Mouse (Mus musculus) heart, embryonic 11.5 days (tissue): ENCODE results near the gene Pianp. TPM values are rescaled to one million over a fixed set of nuclear protein-coding genes. Genes with fewer than 3 reads are reported as not detected.

ENCODE experiments used
- ATAC-seq: fragments of 200-750 bp; cut with Nextera tagmentation; replicated peaks from 2 replicates; pipeline ENCODE4 v1.8.0; 2017; ENCODE audit warnings: moderate library complexity; ENCODE audit not compliant: insufficient number of reproducible peaks, low FRiP score, low TSS enrichment
- H3K27ac ChIP-seq: fragments of 300-500 bp; sonication (generic); 2 replicates; pipeline ENCODE4 v1.5.1; 2014; ENCODE audit warnings: mild to moderate bottlenecking, low read depth, low read length
- H3K27me3 ChIP-seq: fragments of 300-500 bp; sonication (generic); 2 replicates; pipeline ENCODE4 v1.6.1; 2014; ENCODE audit warnings: mild to moderate bottlenecking, low read length, mixed read lengths; ENCODE audit not compliant: control insufficient read depth, insufficient read depth
- H3K36me3 ChIP-seq: fragments of 300-500 bp; sonication (generic); 2 replicates; pipeline ENCODE4 v1.6.1; 2014; ENCODE audit warnings: mild to moderate bottlenecking, low read length, moderate library complexity, mixed read lengths; ENCODE audit not compliant: control insufficient read depth, insufficient read depth
- H3K4me1 ChIP-seq: fragments of 300-500 bp; sonication (generic); 2 replicates; pipeline ENCODE4 v1.6.1; 2014; ENCODE audit warnings: low read length; ENCODE audit not compliant: control insufficient read depth, insufficient read depth
- H3K4me2 ChIP-seq: fragments of 300-500 bp; sonication (generic); 2 replicates; pipeline ENCODE4 v1.6.1; 2014; ENCODE audit warnings: mild to moderate bottlenecking, moderate library complexity
- H3K4me3 ChIP-seq: fragments of 300-500 bp; sonication (generic); 2 replicates; pipeline ENCODE4 v1.5.1; 2014; ENCODE audit warnings: low read depth, low read length
- H3K9ac ChIP-seq: fragments of 300-500 bp; sonication (generic); 2 replicates; pipeline ENCODE4 v1.6.1; 2014; ENCODE audit warnings: mild to moderate bottlenecking, low read depth, low read length, moderate library complexity
- H3K9me3 ChIP-seq: fragments of 300-500 bp; sonication (generic); replicated peaks from 2 replicates; pipeline ENCODE4 v1.6.1; 2016; ENCODE audit warnings: low read length; ENCODE audit not compliant: control insufficient read depth
- WGBS: fragments of 180-500 bp; shearing (Covaris S2); extraction: QIAGEN DNeasy Blood & Tissue Kit; methylation state at CpG from one replicate; pipeline ENCODE4 v1.1.7; 2014; ENCODE audit not compliant: insufficient replicate concordance; 5-methylcytosine and 5-hydroxymethylcytosine counted together
- polyA plus RNA-seq: library from polyadenylated mRNA; unstranded; fragments of >200 nt; fragmentation: Nextera tagmentation; extraction: Ambion mirVana; gene quantifications from 2 replicates; pipeline ENCODE4 v1.2.1, GENCODE M21; 2014

Pianp gene
- polyA plus RNA-seq, 1 experiment from 2014 or later, result not detected

DNA sequence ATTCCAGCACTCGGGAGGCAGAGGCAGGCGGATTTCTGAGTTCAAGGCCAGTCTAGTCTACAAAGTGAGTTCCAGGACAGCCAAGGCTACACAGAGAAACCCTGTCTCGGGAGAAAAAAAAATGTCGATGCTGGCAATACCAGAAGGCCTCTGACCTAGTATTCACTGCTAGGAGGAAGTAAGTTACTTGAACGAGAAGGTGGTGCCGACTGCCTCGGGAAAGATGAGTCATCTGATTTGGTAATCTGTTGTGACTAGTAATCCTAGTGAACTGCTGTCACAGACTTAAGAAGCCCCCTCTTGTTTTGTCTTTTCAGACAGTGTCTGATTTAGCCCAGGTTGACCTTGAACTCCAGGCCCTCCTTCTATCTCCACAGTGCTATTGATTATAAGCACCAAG is 44.6 kb downstream of the Pianp start:
- no peaks in the 10 kb centered on the region for H3K4me1 ChIP-seq
- no peak for ATAC-seq
- H3K9ac ChIP-seq, result no peak overlapping the region
- no peaks in the 10 kb centered on the region for H3K9me3 ChIP-seq
- H3K36me3 ChIP-seq, result peaks cover 10% of the 10 kb centered on the region; the same call in 1 of the 2 replicates
- H3K27me3 ChIP-seq, result no peaks in the 10 kb centered on the region
- H3K27ac ChIP-seq, result no peak overlapping the region
- 80% methylated on average over 7 of the region's 7 CpGs for WGBS
- H3K4me3 ChIP-seq, result no peak overlapping the region
- no peak overlapping the region for H3K4me2 ChIP-seq

DNA sequence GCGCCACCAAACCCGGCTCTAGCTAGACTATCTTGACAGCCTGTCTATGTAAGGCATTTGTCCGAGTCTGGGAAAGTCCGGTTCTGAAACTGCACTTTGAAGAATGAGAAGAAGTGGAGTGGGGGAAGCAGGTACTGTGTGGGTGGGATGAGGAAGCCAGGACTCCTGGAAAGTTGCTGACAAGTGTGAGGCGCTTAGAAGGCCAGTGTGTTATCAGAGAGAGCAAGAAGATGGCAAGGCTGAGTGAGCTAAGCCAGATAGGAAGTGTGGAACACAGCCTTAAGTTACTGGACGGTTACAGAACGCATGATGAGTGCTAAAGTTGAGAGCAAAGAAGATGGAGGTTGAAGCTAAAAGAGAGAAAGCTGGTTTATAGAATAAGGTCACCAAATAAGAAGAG is 45.6 kb downstream of the Pianp start:
- no peak overlapping the region for H3K4me3 ChIP-seq
- H3K9me3 ChIP-seq, result no peaks in the 10 kb centered on the region
- no peaks in the 10 kb centered on the region for H3K4me1 ChIP-seq
- WGBS, result 79% methylated on average over 7 of the region's 7 CpGs
- no peak overlapping the region for H3K4me2 ChIP-seq
- H3K36me3 ChIP-seq, result peaks cover 6% of the 10 kb centered on the region; the same call in 1 of the 2 replicates
- no peak for ATAC-seq
- H3K27ac ChIP-seq, result no peak overlapping the region
- H3K27me3 ChIP-seq, result no peaks in the 10 kb centered on the region
- H3K9ac ChIP-seq, result no peak overlapping the region

DNA sequence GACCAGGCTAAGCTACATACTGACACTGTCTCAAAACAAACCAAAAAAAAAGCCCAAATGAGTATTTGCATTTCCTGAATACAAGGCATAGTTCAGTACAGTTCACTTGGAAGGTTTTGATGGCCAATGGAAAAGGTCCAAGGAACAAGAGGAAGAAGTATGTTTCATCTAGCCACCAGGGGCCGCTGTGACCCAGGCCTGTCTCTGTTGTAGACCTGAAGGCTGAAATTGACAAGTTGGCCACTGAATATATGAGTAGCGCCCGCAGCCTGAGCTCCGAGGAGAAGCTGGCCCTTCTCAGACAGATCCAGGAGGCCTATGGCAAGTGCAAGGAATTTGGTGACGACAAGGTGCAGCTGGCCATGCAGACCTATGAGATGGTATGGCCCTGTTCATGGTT is 50.2 kb downstream of the Pianp start:
- no peak overlapping the region for H3K9ac ChIP-seq
- no peak overlapping the region for H3K4me3 ChIP-seq
- H3K4me1 ChIP-seq, result no peaks in the 10 kb centered on the region
- peaks cover 20% of the 10 kb centered on the region for H3K36me3 ChIP-seq
- H3K27me3 ChIP-seq, result no peaks in the 10 kb centered on the region
- no peak overlapping the region for H3K27ac ChIP-seq
- WGBS, result 42% methylated on average over 5 of the region's 5 CpGs
- no peak overlapping the region for H3K4me2 ChIP-seq
- no peak for ATAC-seq
- H3K9me3 ChIP-seq, result no peaks in the 10 kb centered on the region

DNA sequence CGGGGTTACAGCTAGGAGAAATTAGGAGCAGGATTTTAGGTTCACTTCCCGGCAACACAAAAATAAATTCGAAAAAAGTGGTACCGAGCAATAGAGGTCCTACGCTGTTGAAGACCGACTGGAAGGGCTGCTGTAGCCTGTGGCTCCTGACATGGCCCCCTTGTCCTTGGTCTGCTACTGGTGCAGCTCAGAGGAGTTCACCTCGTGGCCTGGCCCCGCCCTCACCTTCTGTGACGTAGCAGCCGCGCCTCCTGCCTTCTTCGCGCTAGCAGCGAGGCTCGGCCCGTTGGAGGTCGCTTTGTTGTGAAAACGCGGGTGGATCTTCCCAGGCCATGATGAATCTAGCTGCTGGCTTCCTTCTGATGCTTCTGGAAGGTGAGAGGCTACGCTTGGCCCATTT is 53.2 kb downstream of the Pianp start, which contains the start of gene Acrbp:
Acrbp (plus strand) TSS at position 12 of the 400 bp plus-strand sequence.
- no peak within 1 kb of the TSS for H3K4me2 ChIP-seq
- peaks cover 25% of the 10 kb centered on the region for H3K36me3 ChIP-seq
- H3K27me3 ChIP-seq, result no peaks in the 10 kb centered on the region
- no peak within 1 kb of the TSS for H3K4me3 ChIP-seq
- no peaks in the 10 kb centered on the region for H3K4me1 ChIP-seq
- H3K9ac ChIP-seq, result no peak within 1 kb of the TSS
- no peaks in the 10 kb centered on the region for H3K9me3 ChIP-seq
- ATAC-seq, result no peak
- WGBS, result 33% methylated on average over 20 of the region's 20 CpGs
- H3K27ac ChIP-seq, result no peak within 1 kb of the TSS

DNA sequence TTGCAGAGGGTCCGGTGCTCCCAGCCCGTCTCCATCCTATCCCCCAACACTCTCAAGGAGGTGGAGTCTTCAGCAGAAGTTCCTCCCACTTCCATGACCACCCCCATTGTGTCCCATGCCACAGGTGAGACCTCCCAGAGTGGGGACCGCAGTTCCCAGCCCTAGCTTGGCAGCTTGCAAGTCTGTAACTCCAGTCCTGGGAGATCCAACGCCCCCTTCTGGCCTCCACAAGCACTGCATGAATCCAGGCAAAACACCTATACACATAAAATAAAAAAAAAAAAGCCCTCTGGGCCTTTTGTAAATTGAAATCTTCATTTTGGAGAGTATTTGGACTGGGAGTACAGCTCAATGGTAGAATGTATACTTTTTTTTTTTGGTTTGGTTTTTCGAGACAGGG is 54.7 kb downstream of the Pianp start:
- peaks cover 21% of the 10 kb centered on the region for H3K36me3 ChIP-seq

More for the DNA sequence above, 54.7 kb downstream of the Pianp start:
- H3K27me3 ChIP-seq, result no peaks in the 10 kb centered on the region
- H3K4me2 ChIP-seq, result no peak overlapping the region
- no peak overlapping the region for H3K9ac ChIP-seq
- H3K27ac ChIP-seq, result no peak overlapping the region
- no peak for ATAC-seq
- H3K9me3 ChIP-seq, result no peaks in the 10 kb centered on the region
- 53% methylated on average over 5 of the region's 5 CpGs for WGBS
- no peaks in the 10 kb centered on the region for H3K4me1 ChIP-seq
- H3K4me3 ChIP-seq, result no peak overlapping the region

Other genes with a start within 250 kb of the Pianp start
- not detected in 2 replicates for gene Gm45234, start 240.7 kb upstream of the Pianp start, polyA plus RNA-seq
- gene Atn1, start 240.2 kb upstream of the Pianp start, polyA plus RNA-seq, result 7.4 and 9.5 TPM in 2 replicates
- 5.3 TPM in 2 replicates for gene Eno2, start 227.0 kb upstream of the Pianp start, polyA plus RNA-seq
- not detected in 2 replicates for gene Lrrc23, start 217.0 kb upstream of the Pianp start, polyA plus RNA-seq
- 4.5 and 6.6 TPM in 2 replicates for gene Spsb2, start 188.0 kb upstream of the Pianp start, polyA plus RNA-seq
- gene Tpi1, start 182.4 kb upstream of the Pianp start, polyA plus RNA-seq, result 1,419 and 1,543 TPM in 2 replicates
- gene Usp5, start 167.2 kb upstream of the Pianp start, polyA plus RNA-seq, result 87.3 and 98.3 TPM in 2 replicates
- 137 and 153 TPM in 2 replicates for gene Cdca3, start 167.1 kb upstream of the Pianp start, polyA plus RNA-seq
- 5.4 and 6.6 TPM in 2 replicates for gene Gnb3, start 156.4 kb upstream of the Pianp start, polyA plus RNA-seq
- 13.8 and 15.8 TPM in 2 replicates for gene P3h3, start 138.9 kb upstream of the Pianp start, polyA plus RNA-seq
- 0.69 and 0.80 TPM in 2 replicates for gene Gpr162, start 132.7 kb upstream of the Pianp start, polyA plus RNA-seq
- not detected in 2 replicates for gene Cd4, start 108.5 kb upstream of the Pianp start, polyA plus RNA-seq
- gene Lag3, start 85.0 kb upstream of the Pianp start, polyA plus RNA-seq, result 1.1 and 1.3 TPM in 2 replicates
- gene Ptms, start 76.6 kb upstream of the Pianp start, polyA plus RNA-seq, result 138 and 158 TPM in 2 replicates
- 326 and 347 TPM in 2 replicates for gene Mlf2, start 65.3 kb upstream of the Pianp start, polyA plus RNA-seq
- gene Cops7a, start 31.2 kb upstream of the Pianp start, polyA plus RNA-seq, result 134 and 142 TPM in 2 replicates
- 7.1 and 9.9 TPM in 2 replicates for gene Zfp384, start 12.5 kb downstream of the Pianp start, polyA plus RNA-seq
- 66.6 and 80.5 TPM in 2 replicates for gene Ing4, start 43.1 kb downstream of the Pianp start, polyA plus RNA-seq
- gene Acrbp, start 53.0 kb downstream of the Pianp start, polyA plus RNA-seq, result 8.3 TPM in 2 replicates
- 0.27 TPM in 1 of 2 replicates, not detected in the other for gene Lpar5, start 71.2 kb downstream of the Pianp start, polyA plus RNA-seq
- gene Chd4, start 99.3 kb downstream of the Pianp start, polyA plus RNA-seq, result 64.4 and 67.8 TPM in 2 replicates
- 50.7 and 52.9 TPM in 2 replicates for gene Nop2, start 135.2 kb downstream of the Pianp start, polyA plus RNA-seq
- gene Iffo1, start 148.5 kb downstream of the Pianp start, polyA plus RNA-seq, result 6.7 and 11.0 TPM in 2 replicates
- 4,443 and 4,472 TPM in 2 replicates for gene Gapdh, start 169.8 kb downstream of the Pianp start, polyA plus RNA-seq
- 82.3 and 84.0 TPM in 2 replicates for gene Ncapd2, start 195.0 kb downstream of the Pianp start, polyA plus RNA-seq
- gene Mrpl51, start 195.1 kb downstream of the Pianp start, polyA plus RNA-seq, result 226 and 234 TPM in 2 replicates
- gene Vamp1, start 218.9 kb downstream of the Pianp start, polyA plus RNA-seq, result 1.6 and 2.2 TPM in 2 replicates
- gene Tapbpl, start 235.2 kb downstream of the Pianp start, polyA plus RNA-seq, result 2.0 and 2.2 TPM in 2 replicates
- gene Cd27, start 240.3 kb downstream of the Pianp start, polyA plus RNA-seq, result 1.2 and 1.4 TPM in 2 replicates